Mouse (Mus musculus) G1E (cell line): ENCODE data around the gene Ash1l.

Experiments used
- CTCF ChIP-seq: IDR thresholded peaks from 2 replicates; pipeline ENCODE4 v1.5.1; 2012; ENCODE audit warnings: low read depth, low read length, inconsistent platforms, mixed read lengths
- GATA1 ChIP-seq: IDR thresholded peaks from 2 replicates; pipeline ENCODE4 v1.6.1; 2012; ENCODE audit warnings: borderline replicate concordance, low read length, inconsistent platforms, mixed read lengths

DNA sequence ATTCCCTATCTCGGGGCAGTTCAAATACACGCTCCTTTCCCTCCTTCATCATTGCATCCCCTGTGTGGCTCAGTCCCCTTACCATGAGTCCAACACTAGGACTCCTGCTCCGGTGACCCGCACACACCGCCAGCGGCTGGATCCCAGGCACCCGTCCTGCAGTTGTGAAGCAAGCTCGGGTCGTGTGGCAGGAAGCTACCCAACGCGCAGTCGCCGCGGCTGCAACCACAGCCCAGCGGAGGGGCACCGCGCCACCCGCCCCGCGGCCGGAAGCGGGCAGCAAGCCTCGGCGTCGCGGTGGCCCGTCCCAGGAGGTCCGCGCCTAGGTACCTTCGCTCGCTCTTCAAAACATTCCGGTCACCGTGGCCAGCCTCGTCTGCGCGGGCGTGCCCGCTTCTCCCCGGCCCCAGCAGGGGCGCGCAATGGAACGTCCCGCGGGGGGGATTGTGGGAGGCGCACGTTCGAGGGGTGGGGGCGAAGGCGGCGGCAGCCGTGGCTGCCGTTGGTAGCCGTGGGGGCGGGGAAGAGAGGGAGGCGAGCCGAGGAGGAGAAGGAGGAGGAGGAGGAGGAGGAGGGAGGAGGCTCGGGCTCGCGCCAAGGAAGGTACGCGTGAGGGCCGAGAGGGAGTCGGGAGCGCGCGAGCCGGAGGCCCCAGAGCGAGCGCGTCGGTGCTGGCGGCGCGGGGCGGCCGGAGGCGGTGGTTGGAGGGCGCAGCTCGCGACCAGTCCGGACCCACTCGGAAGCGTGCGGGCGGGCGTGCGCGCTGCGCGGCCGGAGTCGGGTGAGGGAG lies 441 bp upstream of the Ash1l start:
- TF ChIP-seq CTCF (no peak), GATA1 (no peak)
